Mouse (Mus musculus) CH12F3 (cell line): ENCODE measurements around the gene Gm20388.

Experiments
- in situ Hi-C: fragments of 300-500 bp; cut with MboI; formaldehyde crosslinking; loops from 2 replicates; pipeline ENCODE4 v1.14.3; 2020; ENCODE audit warnings: low sequenced_read_pairs

Gm20388 gene

DNA sequence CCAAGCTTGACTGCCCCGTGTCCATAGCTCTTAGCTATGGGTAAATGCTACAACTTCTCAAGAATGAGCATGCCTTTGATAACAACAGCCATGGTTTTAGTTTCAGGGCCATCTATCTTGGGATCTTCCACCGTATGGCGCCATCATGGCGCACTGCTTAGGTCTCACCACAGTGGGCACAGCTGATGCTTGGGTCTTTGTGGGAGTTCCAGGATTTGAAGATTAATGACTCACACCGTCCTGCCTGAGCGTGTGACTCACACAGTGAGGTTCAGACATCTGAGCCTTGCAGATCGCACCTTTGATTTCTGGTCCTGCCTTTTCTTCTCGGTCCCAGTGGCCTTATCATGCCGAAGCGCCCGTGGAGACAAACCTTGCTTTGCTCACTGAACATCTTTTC, 4360.3 kb downstream of the Gm20388 start:
- in situ Hi-C loops = no loop called here

DNA sequence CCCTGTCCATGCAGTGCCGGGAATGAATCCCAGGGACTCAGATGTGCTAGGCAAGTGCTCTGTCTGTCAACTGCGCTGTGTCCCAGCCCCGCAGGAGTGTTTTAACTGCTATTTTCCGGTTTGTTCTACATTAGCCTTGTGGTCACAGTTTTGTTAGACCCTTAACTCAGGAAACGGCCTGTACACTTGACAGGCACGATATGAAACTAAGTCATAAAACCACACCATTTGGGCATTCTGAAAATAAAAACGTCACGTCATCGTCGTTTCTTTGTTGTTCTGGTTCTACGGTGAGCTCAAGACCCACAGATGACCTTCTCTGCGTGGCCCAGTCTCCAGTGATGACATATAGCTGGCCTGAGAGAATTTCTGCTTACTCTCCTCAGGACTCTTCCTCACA, 4360.9 kb downstream of the Gm20388 start:
- in situ Hi-C loops = no loop called here

- in situ Hi-C loops = no loop called here
Measured at GRCm38 (mm10) chr8:124272792-124273191, 4362.2 kb downstream of the Gm20388 start.

GRCm38 (mm10) chr8:124273606-124274218, 4363.1 kb downstream of the Gm20388 start:
- in situ Hi-C loops = no loop called here

DNA sequence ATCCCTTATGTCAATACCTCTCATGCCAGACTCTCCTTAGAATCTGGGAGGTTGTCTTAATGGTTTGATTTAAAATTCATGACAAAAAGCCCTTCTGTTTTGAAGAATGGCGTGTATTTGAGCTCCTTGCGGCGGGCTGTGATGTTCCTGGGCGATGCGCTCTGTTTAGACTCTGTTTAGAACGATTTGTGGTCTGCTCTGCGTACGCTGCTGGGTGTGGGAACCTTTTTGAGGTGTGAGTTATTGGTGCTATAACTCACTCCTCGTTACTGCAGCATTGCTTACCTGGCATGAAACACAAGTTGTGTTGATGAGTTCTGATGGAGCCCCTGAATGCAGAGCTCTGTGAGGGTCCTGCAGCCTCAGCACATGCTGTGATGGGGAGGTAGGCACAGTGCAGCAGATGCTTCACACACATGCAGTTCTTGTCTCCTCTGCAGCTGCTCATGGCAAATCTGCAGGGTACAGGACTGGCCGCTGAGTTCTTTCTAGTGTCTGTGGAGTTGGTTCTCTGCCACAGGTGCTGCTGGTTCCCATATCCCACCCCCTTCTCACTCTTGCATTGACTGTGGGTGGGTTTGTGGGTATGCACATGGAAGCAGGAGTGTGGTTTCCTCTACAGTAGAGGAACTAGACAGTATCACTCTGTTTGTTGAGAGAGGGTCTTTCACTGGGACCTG, 4363.9 kb downstream of the Gm20388 start:
- in situ Hi-C loops = no loop called here

GRCm38 (mm10) chr8:124275377-124276071, 4364.9 kb downstream of the Gm20388 start:
- in situ Hi-C loops = no loop called here

GRCm38 (mm10) chr8:124277951-124278910, 4367.6 kb downstream of the Gm20388 start:
- in situ Hi-C loops = no loop called here

DNA sequence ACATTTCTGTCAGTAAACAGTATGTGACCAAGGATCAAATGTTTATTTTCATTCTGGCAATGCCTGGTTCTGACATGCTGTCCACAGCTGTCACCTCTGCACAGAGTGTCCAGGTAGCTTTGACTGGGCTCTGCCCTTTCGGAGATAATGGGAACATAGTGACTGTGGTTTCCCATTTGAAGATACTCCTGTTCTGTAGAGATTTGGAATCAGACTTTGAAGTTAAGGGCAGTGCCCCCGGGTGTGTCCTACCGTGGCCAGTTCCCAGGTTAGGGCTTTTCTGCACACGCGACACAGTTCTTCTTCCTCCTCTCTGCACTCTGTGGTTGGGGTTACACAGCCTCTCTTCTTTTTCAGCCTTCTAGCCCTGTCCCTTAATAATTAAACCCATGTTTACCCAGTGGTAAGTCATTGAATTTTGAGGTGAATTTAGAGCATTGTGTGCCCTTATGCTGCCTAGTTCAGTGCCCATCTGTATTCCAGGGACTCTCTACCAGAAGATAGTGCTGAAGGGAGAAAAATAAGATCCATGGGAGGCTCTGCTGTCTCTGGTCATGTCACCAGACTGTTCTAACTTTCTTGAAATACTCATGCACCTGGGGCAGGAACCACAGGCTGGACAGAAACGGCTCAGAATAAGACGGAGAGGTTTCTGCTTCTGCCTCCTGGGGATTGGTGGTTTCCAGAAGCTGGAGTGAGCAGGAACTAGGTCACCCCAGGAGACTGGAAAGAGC, 4368.5 kb downstream of the Gm20388 start:
- in situ Hi-C loops = no loop called here

DNA sequence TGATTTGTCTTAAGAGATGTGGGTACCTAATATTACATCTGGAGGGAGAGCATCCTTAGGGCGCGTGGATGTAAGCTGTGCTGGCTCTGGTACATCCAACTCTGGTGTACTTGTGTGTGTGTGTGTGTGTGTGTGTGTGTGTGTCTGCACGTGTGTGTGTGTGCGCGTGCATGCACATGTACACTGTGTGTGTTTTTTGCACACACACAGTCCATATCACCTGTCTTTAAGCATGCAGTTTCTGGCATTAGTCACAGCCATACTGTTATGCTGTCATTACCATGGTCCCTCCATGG, 4369.0 kb downstream of the Gm20388 start:
- in situ Hi-C loops = no loop called here

GRCm38 (mm10) chr8:124281700-124282541, 4371.3 kb downstream of the Gm20388 start:
- in situ Hi-C loops = no loop called here

GRCm38 (mm10) chr8:124282878-124283630, 4372.4 kb downstream of the Gm20388 start:
- in situ Hi-C loops = no loop called here

GRCm38 (mm10) chr8:124283644-124284332, 4373.1 kb downstream of the Gm20388 start:
- in situ Hi-C loops = no loop called here

DNA sequence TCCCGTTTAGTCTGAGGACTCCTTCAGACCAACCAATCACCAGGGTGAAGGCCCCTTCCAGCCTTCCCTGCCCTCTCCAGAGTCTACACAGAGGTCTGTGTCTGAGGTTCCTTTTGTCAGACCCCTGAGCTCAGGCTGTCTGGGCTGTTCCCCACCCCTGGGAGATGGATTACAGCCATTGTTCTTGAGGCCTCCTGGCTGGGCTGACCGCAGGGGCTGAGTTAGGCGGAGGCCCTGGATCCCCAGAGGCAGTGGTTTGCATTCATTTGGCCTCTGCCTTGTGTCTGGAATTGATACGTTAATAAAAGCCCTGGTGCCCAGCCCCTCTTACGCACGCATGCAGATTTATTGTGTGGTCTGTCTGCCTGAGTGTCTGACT, 4373.7 kb downstream of the Gm20388 start:
- in situ Hi-C loops = no loop called here

DNA sequence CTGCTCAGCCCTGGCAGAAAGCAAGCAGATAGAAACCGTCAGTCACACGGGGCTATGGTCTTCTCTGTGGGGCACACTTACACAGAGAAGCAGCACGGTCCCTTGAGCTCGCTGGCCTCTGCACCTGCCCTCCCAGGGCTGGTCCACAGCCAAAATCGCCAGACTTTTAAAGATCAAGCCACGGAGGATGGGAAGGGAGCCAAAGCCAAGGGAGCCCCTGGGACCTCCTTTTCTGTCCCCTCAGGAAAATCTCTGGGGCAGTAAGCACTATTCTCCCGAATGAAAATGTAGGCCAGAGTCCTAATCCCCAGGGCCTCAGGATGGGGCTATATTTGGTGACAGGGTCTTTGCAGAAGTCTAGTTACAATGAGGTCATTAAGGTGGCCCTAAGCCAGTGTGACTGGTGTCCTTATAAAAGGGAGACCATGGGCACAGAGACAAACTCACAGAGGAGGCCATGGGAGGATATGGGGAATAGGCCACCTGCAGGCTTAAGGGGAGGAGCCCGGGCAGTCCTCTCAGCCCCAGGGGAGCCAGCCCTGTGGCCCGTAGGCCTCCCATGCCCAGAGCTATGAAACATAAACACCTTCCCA, 4374.4 kb downstream of the Gm20388 start:
- in situ Hi-C loops = no loop called here

DNA sequence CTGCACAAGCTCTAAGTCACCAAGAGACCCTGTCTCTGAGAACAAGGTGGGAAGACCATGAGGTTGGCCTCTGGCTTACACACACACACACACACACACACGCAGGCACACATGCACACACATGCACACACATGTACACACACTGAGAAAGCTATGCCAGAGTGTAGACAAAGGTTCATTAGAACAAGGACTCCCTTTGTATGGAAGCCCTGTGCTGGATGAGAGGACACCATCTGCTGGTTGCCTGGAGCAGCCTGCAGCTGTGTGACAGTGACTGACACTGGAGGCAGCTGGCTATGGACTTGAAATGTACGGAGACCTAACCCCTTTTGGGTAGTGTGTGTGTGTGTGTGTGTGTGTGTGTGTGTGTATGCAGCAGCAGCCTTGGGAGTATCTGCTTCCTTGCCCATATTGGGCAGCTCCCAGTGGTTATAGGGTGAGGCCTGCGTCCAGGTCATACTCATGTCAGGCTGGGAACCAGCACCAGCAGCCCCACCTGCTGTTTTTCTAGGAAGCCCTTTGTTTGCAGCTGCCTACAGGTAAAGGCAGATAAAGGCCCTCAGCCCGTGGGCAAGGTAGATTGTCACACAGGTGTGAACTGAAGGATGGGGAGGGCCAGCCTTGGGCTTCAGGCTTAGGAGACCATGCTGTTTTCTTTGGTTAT, 4376.0 kb downstream of the Gm20388 start:
- in situ Hi-C loops = no loop called here

DNA sequence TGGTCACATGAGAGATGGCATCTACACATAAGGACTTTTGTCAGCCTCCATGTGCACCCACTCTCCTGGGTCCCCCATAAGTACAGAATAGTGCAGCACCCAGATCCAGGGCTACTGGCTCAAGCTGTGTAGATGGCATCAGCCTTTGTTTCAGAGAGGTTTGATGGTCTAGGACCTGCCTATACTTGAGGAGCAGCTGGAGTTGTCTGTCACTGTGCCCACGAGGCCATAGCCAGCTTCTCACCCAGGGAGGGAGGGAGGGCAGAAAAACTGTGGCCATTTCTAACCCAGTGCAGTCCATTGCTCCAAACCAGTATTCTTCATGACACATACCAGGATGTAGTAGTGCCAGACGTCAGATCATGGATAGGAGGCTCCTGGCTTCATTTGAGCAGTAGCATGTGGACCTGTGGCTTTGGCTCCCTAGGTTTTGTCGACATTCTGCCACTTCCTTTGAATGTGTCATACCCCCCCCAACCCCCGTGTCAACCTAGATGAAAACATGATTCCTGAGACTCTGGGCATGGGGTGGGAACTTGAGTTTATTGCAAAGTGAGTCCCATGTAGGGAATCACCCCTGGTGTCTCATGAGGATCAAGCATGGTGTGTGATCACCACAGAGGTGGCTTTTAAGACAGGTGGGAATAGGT, 4377.7 kb downstream of the Gm20388 start:
- in situ Hi-C loops = no loop called here

- in situ Hi-C loops = no loop called here
Measured at GRCm38 (mm10) chr8:124289481-124290050, 4378.9 kb downstream of the Gm20388 start.
